Mouse (Mus musculus) C2C12 (cell line): ENCODE measurements around the gene Plekha5.

ENCODE experiments used
- CEBPB ChIP-seq: IDR thresholded peaks from one replicate; pipeline ENCODE4 v1.6.1; 2011; ENCODE audit warnings: low read depth, mild to moderate bottlenecking, control low read depth, moderate library complexity
- CTCF ChIP-seq: IDR thresholded peaks from one replicate; pipeline ENCODE4 v1.5.1; 2011; ENCODE audit not compliant: control insufficient read depth, insufficient read depth, insufficient read length
- FOSL1 ChIP-seq: IDR thresholded peaks from one replicate; pipeline ENCODE4 v1.8.0; 2011; ENCODE audit warnings: mild to moderate bottlenecking, low read length; ENCODE audit not compliant: poor library complexity, insufficient read depth, severe bottlenecking
- MAX ChIP-seq: IDR thresholded peaks from one replicate; pipeline ENCODE4 v1.6.1; 2011; ENCODE audit warnings: mild to moderate bottlenecking, control low read depth
- MYOD1 ChIP-seq: IDR thresholded peaks from one replicate; pipeline ENCODE4 v1.6.1; 2011; ENCODE audit warnings: low read depth; ENCODE audit not compliant: control insufficient read depth, insufficient read length
- MYOG ChIP-seq: IDR thresholded peaks from one replicate; pipeline ENCODE4 v1.6.1; 2011; ENCODE audit not compliant: control insufficient read depth, insufficient read length; ENCODE audit errors: extremely low read depth
- USF1 ChIP-seq: IDR thresholded peaks from one replicate; pipeline ENCODE4 v1.6.1; 2011; ENCODE audit warnings: low read depth, mild to moderate bottlenecking, control low read depth, moderate library complexity

GRCm38 (mm10) chr6:140490220-140490619 is 66.4 kb downstream of the Plekha5 start:
- TF ChIP-seq CTCF (no peak), MYOD1 (no peak), MYOG (no peak), USF1 (no peak), FOSL1 (no peak), MAX (no peak), CEBPB (no peak)
